Mouse (Mus musculus) cortical plate, adult 2 months (tissue): ENCODE results near the gene Eya4.

Experiments used
- CTCF ChIP-seq: fragments of 200-500 bp; IDR thresholded peaks from 2 replicates; pipeline ENCODE4 v1.5.1; 2011; ENCODE audit warnings: mild to moderate bottlenecking, control low read depth, low read length; ENCODE audit not compliant: insufficient read depth; ENCODE audit errors: extremely low read depth
- POLR2A ChIP-seq: fragments of 200-500 bp; IDR thresholded peaks from 2 replicates; pipeline ENCODE4 v1.6.1; 2011; ENCODE audit warnings: mild to moderate bottlenecking, low read length, control low read depth; ENCODE audit not compliant: insufficient read depth; ENCODE audit errors: extremely low read depth

GRCm38 (mm10) chr10:23120437-23120836 lies 230.1 kb downstream of the Eya4 start:
- TF ChIP-seq CTCF (no peak), POLR2A (no peak)
